Mouse (Mus musculus) WW6 (cell line): Measurements from ENCODE around the gene Olfr376.

Experiments used
- DNase-seq: peaks from one replicate; pipeline ENCODE4 v3.0.0-alpha.2; 2013; ENCODE audit warnings: low read depth, low spot score

Olfr376 gene

DNA sequence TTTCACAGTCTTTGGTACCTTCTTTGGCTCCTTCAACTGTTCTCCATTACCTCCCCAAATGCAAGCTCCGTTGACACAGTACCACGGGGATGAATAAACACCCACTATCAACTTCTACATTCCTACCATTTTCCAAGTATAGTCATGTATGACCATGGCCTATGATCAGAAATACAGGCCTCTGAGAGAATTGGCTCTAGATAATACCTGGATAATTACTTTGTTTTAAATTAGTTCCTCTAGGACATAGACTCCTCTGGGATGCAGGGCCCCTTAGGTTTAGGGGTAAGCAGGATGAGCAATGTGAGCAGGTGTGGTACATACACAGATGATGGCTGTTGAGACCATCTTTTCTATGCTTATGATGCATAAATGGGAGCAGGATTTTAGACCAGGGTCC lies at the start of gene Olfr376:
Gene Olfr376 (plus strand): TSS at position 301 of the 400 bp plus-strand sequence.
- no peak for DNase-seq

DNA sequence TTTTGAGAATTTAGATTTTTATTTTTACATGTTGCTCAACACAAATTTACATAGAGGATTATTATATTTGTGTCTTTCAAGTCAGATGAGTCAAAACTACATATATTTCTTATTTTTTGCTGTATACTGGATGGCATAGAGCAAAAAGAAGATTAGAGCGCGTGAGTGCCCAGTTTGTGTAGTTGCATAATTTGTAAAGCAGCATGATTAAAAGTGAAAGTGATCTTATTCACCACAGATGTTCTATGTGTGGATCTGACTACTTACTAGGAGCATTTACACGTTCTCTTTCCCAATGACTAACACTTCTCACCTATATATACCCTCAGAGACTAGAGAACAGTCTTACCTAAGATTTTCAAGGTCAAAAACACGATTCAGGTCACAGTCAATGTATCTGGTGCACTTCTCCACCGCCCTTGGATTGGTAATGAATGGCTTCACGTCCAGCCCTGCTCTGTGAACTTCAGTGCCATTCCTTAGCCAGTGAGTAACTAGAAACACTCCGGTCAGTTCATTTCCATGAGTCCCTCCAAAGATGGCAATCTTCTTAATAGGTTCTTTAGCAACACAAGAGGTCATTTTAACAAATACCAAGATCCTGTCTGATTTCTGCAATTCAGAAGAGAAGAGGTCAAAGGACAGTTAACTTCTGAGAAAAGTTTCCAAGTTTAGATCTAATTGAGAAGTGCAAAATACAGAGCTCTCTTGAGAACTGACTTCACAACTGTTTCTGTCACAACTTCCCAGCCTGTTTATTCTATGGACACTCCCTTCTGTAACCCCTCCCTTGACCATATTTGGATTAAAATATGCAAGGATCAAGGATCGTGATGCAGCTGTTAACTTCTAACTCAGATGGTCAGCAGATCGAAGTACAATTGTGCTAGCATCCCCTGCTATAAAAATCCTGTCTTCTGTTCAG lies 46.9 kb upstream of the Olfr376 start:
- DNase-seq: no peak

DNA sequence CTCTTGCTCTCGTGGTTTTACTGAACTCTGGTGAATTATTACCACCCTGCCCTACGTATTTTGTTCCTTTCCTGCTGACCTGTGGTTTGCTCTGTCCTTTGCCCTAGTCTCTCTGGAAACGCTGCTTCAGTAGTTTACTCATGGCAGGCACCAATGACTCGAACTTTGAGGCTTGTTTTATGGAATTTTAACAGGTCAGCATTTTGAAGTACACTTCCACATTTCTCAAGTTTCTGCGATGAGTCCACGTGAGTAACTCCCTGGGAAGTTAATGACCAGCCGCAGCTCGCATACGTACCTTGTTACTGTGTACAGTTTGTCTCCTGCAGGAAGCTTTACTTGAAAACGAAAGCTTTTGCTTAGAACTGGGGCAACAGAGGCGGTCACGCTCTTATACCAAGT lies 44.6 kb upstream of the Olfr376 start:
- DNase-seq: no peak

GRCm38 (mm10) chr11:73327361-73327760 lies 43.7 kb upstream of the Olfr376 start:
- no peak for DNase-seq

- peak; percentile 57 for DNase-seq
These were observed 41.6 kb upstream of the Olfr376 start, which contains the start of the genes Aspa, Gm49340 and Spata22 for GRCm38 (mm10) chr11:73329442-73329841. TSS of gene Aspa (minus strand) at chr11:73329596. TSS of gene Gm49340 (plus strand) at chr11:73329741. TSS of gene Spata22 (plus strand) at chr11:73329741.

- no peak for DNase-seq
These were observed 37.7 kb upstream of the Olfr376 start for GRCm38 (mm10) chr11:73333357-73333756.

- DNase-seq: no peak
These were observed 34.1 kb upstream of the Olfr376 start for GRCm38 (mm10) chr11:73336919-73337318.

- no peak for DNase-seq
These were observed 20.6 kb upstream of the Olfr376 start, which contains the start of gene Olfr20 for GRCm38 (mm10) chr11:73350483-73350882. TSS of gene Olfr20 (plus strand) at chr11:73350783.

GRCm38 (mm10) chr11:73395374-73395773 lies 24.3 kb downstream of the Olfr376 start:
- peak; percentile 22 for DNase-seq

GRCm38 (mm10) chr11:73399514-73399913 lies 28.5 kb downstream of the Olfr376 start, which contains the start of gene Olfr1:
TSS of gene Olfr1 (minus strand) at chr11:73399614.
- no peak for DNase-seq
